Mouse (Mus musculus) bone marrow, adult 2 months (tissue): ENCODE data around the gene Gm9767. TPM values are rescaled to one million over a fixed set of nuclear protein-coding genes. Genes with fewer than 3 reads are reported as not detected.

Source experiments
- H3K27ac ChIP-seq: fragments of 200-500 bp; 2 replicates; pipeline ENCODE4 v1.5.1; 2012; ENCODE audit warnings: low read depth, mild to moderate bottlenecking, control low read depth, inconsistent platforms, low read length; ENCODE audit not compliant: control insufficient read depth, poor library complexity, insufficient read depth
- H3K4me1 ChIP-seq: fragments of 200-500 bp; 2 replicates; pipeline ENCODE4 v1.6.1; 2011; ENCODE audit warnings: low read length; ENCODE audit not compliant: control insufficient read depth, insufficient read depth
- H3K4me3 ChIP-seq: fragments of 200-500 bp; replicated peaks from 2 replicates; pipeline ENCODE3; 2011; ENCODE audit warnings: mild to moderate bottlenecking, low read depth, low read length, control low read depth; ENCODE audit not compliant: control insufficient read depth
- CTCF ChIP-seq: fragments of 200-500 bp; IDR thresholded peaks from 2 replicates; pipeline ENCODE4 v1.5.1; 2011; ENCODE audit warnings: low read length, control low read depth; ENCODE audit not compliant: control insufficient read depth, insufficient read depth
- POLR2A ChIP-seq: fragments of 200-500 bp; IDR thresholded peaks from 2 replicates; pipeline ENCODE4 v1.6.1; 2011; ENCODE audit warnings: low read depth, mild to moderate bottlenecking, control low read depth, low read length, borderline replicate concordance; ENCODE audit not compliant: control insufficient read depth
- WGBS: fragments of 180-500 bp; shearing (Covaris S2); methylation state at CpG from one replicate; pipeline ENCODE4 v1.1.7; 2018; 5-methylcytosine and 5-hydroxymethylcytosine counted together
- polyA plus RNA-seq: library from polyadenylated mRNA; stranded (reverse); fragments of >200 nt; gene quantifications from 2 replicates; pipeline ENCODE4 v1.2.4, GENCODE M21; 2011; ENCODE audit warnings: low replicate concordance; ENCODE audit not compliant: missing spikeins, insufficient read depth, insufficient read length

The Gm9767 gene
- polyA plus RNA-seq: not detected in 2 replicates

GRCm38 (mm10) chr10:26077671-26078481 lies at the start of gene Gm9767:
TSS of gene Gm9767 (plus strand) at chr10:26078255.
- no peak for TF ChIP-seq POLR2A
- TF ChIP-seq CTCF: no peak
- Histone ChIP-seq H3K4me3 (no peak within 1 kb of the TSS), H3K4me1 (no peaks in the 10 kb centered on the region), H3K27ac (no peak within 1 kb of the TSS)
- 5% methylated on average over 52 of the region's 52 CpGs for WGBS

DNA sequence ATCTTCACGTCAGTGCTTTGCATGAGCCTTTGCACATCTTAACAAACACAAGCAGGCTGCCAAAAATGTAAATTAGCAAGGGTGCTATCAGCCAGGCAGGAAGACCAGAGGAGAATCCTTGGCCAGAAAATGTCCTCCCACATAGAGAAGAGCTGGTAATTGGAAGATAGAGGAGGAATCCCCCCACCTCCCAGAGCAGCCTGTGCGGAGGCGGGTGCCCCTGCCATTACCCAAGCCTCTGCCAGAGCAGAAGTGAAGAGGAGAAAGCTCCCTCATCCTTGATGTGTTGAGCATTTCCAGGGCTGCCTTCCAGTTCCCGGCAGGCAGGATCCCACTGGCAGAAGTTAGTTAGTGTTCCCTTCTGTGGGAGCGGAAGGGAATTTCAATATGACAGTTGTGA lies 43.1 kb upstream of the Gm9767 start:
- H3K4me1 ChIP-seq: no peaks in the 10 kb centered on the region
- H3K4me3 ChIP-seq: no peak overlapping the region
- no peak for TF ChIP-seq CTCF
- TF ChIP-seq POLR2A: no peak
- no peak overlapping the region for H3K27ac ChIP-seq
- WGBS: 77% methylated on average over 5 of the region's 5 CpGs

- H3K4me1 ChIP-seq: no peaks in the 10 kb centered on the region
- TF ChIP-seq CTCF: no peak
- TF ChIP-seq POLR2A: no peak
- 86% methylated on average over 2 of the region's 2 CpGs for WGBS
- no peak overlapping the region for H3K27ac ChIP-seq
- no peak overlapping the region for H3K4me3 ChIP-seq
Observed at GRCm38 (mm10) chr10:26051177-26051576, 26.9 kb upstream of the Gm9767 start.

- WGBS: 83% methylated on average over 3 of the region's 3 CpGs
- no peak for TF ChIP-seq POLR2A
- TF ChIP-seq CTCF: no peak
- Histone ChIP-seq H3K4me3 (no peak overlapping the region), H3K27ac (no peak overlapping the region), H3K4me1 (no peaks in the 10 kb centered on the region; the same call in 1 of the 2 replicates)
Observed at GRCm38 (mm10) chr10:26059662-26060307, 18.3 kb upstream of the Gm9767 start.

DNA sequence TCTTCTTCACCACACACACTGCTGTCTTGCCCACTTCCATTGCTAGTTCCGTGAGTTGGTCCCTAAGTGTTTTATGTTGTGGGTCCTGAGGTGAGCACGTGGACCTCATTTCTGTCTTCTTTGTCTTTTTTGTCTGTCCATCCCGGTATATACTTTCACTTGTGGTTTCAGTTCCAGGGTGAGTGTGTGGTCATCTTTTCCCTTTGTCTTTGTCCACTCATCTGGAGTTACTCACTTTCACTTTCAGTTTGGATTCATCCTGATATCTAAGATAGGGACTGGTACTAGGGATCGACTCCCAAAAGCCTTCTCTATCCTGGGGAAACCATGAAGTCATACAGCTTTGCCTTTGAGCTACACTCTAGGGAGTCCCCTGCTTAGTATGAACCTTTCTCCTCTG lies 15.0 kb upstream of the Gm9767 start:
- Histone ChIP-seq H3K4me1 (no peaks in the 10 kb centered on the region; the same call in 1 of the 2 replicates), H3K4me3 (no peak overlapping the region), H3K27ac (no peak overlapping the region)
- 76% methylated on average over 4 of the region's 4 CpGs for whole genome bisulfite sequencing
- TF ChIP-seq POLR2A: no peak
- no peak for TF ChIP-seq CTCF

DNA sequence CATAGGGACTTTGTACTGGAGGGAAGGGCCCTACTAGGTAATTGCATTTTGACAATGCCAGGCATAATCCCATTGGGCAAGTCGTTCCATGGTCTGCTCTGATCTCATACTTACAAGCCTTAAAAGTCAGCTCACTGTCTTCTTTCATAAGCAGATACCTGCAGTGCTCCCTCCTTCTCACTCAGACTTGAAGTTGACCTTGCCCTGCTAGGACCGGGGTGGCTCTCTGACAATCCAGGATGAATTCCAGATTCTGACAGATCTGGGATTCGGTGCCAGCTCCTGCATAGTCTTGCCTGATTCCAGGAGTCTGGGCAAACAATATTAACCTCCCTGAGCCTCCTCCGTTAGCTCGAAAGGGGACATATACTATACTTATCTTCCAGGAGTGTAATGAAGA lies 6.1 kb upstream of the Gm9767 start:
- Histone ChIP-seq H3K4me1 (no peaks in the 10 kb centered on the region), H3K27ac (no peak overlapping the region), H3K4me3 (no peak overlapping the region)
- no peak for TF ChIP-seq POLR2A
- TF ChIP-seq CTCF: no peak
- WGBS: 72% methylated on average over 5 of the region's 5 CpGs

GRCm38 (mm10) chr10:26076949-26077348 lies 1.1 kb upstream of the Gm9767 start:
- TF ChIP-seq CTCF (no peak), POLR2A (no peak)
- WGBS: 81% methylated on average over 9 of the region's 9 CpGs
- Histone ChIP-seq H3K4me3 (no peak overlapping the region), H3K27ac (no peak overlapping the region), H3K4me1 (no peaks in the 10 kb centered on the region)

- H3K27ac ChIP-seq: no peak within 1 kb of the TSS
- no peaks in the 10 kb centered on the region for H3K4me1 ChIP-seq
- TF ChIP-seq CTCF (no peak; the same call in 1 of the 2 replicates), POLR2A (no peak)
- 2% methylated on average over 46 of the region's 46 CpGs for WGBS
- H3K4me3 ChIP-seq: no peak within 1 kb of the TSS
Observed at GRCm38 (mm10) chr10:26078521-26079142, 577 bp downstream of the Gm9767 start, which contains the start of gene Tmem200a. TSS of gene Tmem200a (minus strand) at chr10:26079052.
